Mouse (Mus musculus) stomach, embryonic 14.5 days (tissue): Measurements from ENCODE around the gene Wdr35. TPM values are rescaled to one million over a fixed set of nuclear protein-coding genes. Genes with fewer than 3 reads are reported as not detected.
A peak's percentile ranks its signal among the peaks of the same experiment; 100 is the strongest.

Source experiments
- ATAC-seq: fragments of 200-750 bp; cut with Nextera tagmentation; 2 replicates; pipeline ENCODE4 v1.8.0; 2017; ENCODE audit warnings: low read depth, moderate TSS enrichment; ENCODE audit not compliant: insufficient number of reproducible peaks, insufficient read depth, low FRiP score
- H3K27ac ChIP-seq: fragments of 300-500 bp; sonication (generic); 2 replicates; pipeline ENCODE4 v1.5.1; 2014; ENCODE audit warnings: mild to moderate bottlenecking, low read length, moderate library complexity, mixed read lengths
- H3K27me3 ChIP-seq: fragments of 300-500 bp; sonication (generic); 2 replicates; pipeline ENCODE4 v1.6.1; 2014; ENCODE audit warnings: low read length, control low read depth, mixed read lengths; ENCODE audit not compliant: control insufficient read depth, insufficient read depth
- H3K36me3 ChIP-seq: fragments of 300-500 bp; sonication (generic); 2 replicates; pipeline ENCODE4 v1.6.1; 2014; ENCODE audit warnings: mild to moderate bottlenecking, control low read depth, low read length, moderate library complexity, mixed read lengths; ENCODE audit not compliant: control insufficient read depth, insufficient read depth
- H3K4me1 ChIP-seq: fragments of 300-500 bp; sonication (generic); 2 replicates; pipeline ENCODE4 v1.6.1; 2014; ENCODE audit warnings: low read length, control low read depth, mixed read lengths; ENCODE audit not compliant: control insufficient read depth, insufficient read depth
- H3K4me2 ChIP-seq: fragments of 300-500 bp; sonication (generic); replicated peaks from 2 replicates; pipeline ENCODE4 v1.6.1; 2014; ENCODE audit warnings: low read depth, low read length, control low read depth
- H3K4me3 ChIP-seq: fragments of 300-500 bp; sonication (generic); 2 replicates; pipeline ENCODE4 v1.5.1; 2014; ENCODE audit warnings: low read depth, low read length, control low read depth
- H3K9ac ChIP-seq: fragments of 300-500 bp; sonication (generic); replicated peaks from 2 replicates; pipeline ENCODE4 v1.6.1; 2014; ENCODE audit warnings: low read depth, mild to moderate bottlenecking, control low read depth, low read length, moderate library complexity, mixed read lengths
- H3K9me3 ChIP-seq: fragments of 300-500 bp; sonication (generic); 2 replicates; pipeline ENCODE4 v1.6.1; 2016; ENCODE audit warnings: low read depth, low read length, control low read depth; ENCODE audit not compliant: control insufficient read depth
- WGBS: fragments of 180-500 bp; shearing (Covaris S2); extraction: QIAGEN DNeasy Blood & Tissue Kit; methylation state at CpG from one replicate; pipeline ENCODE4 v1.1.7; 2014; 5-methylcytosine and 5-hydroxymethylcytosine counted together
- polyA plus RNA-seq: library from polyadenylated mRNA; unstranded; fragments of >200 nt; fragmentation: Nextera tagmentation; extraction: Ambion mirVana; gene quantifications from 2 replicates; pipeline ENCODE4 v1.2.1, GENCODE M21; 2014

Gene Wdr35
- polyA plus RNA-seq, 1 experiment from 2014 or later, result 21.3 TPM

- H3K27me3 ChIP-seq, result no peaks in the 10 kb centered on the region
- H3K4me3 ChIP-seq, result no peak overlapping the region
- no peaks in the 10 kb centered on the region for H3K4me1 ChIP-seq
- 88% methylated on average over 3 of the region's 3 CpGs for WGBS
- H3K4me2 ChIP-seq, result peak overlapping the region; percentile 89; the same call in 1 of the 2 replicates
- no peak overlapping the region for H3K9ac ChIP-seq
- no peaks in the 10 kb centered on the region for H3K9me3 ChIP-seq
- ATAC-seq, result no peak
- no peaks in the 10 kb centered on the region; the same call in 1 of the 2 replicates for H3K36me3 ChIP-seq
- no peak overlapping the region for H3K27ac ChIP-seq
Measured at GRCm38 (mm10) chr12:8975076-8975475, 1.4 kb downstream of the Wdr35 start.

GRCm38 (mm10) chr12:8993231-8993630 lies 19.5 kb downstream of the Wdr35 start:
- Histone ChIP-seq H3K9ac (no peak overlapping the region), H3K4me1 (no peaks in the 10 kb centered on the region), H3K4me3 (no peak overlapping the region), H3K4me2 (no peak overlapping the region), H3K9me3 (no peaks in the 10 kb centered on the region), H3K27me3 (no peaks in the 10 kb centered on the region), H3K27ac (no peak overlapping the region), H3K36me3 (no peaks in the 10 kb centered on the region; the same call in 1 of the 2 replicates)
- 78% methylated on average over 8 of the region's 8 CpGs for WGBS
- no peak for ATAC-seq

- 0 out of 2 replicates have a peak, but pooled peaks cover 2% of the 10 kb centered on the region for H3K4me1 ChIP-seq
- WGBS, result 90% methylated on average over 4 of the region's 4 CpGs
Measured at GRCm38 (mm10) chr12:8998318-8998717, 24.6 kb downstream of the Wdr35 start.

GRCm38 (mm10) chr12:9002038-9002648 lies 28.5 kb downstream of the Wdr35 start:
- Histone ChIP-seq H3K4me1 (0 out of 2 replicates have a peak, but pooled peaks cover 2% of the 10 kb centered on the region), H3K27ac (no peak overlapping the region), H3K9me3 (no peaks in the 10 kb centered on the region), H3K9ac (no peak overlapping the region), H3K36me3 (no peaks in the 10 kb centered on the region), H3K27me3 (no peaks in the 10 kb centered on the region), H3K4me2 (no peak overlapping the region), H3K4me3 (no peak overlapping the region)
- WGBS, result 14% methylated on average over 5 of the region's 5 CpGs
- ATAC-seq, result no peak

More at GRCm38 (mm10) chr12:8998318-8998717, 24.6 kb downstream of the Wdr35 start:
- ATAC-seq, result no peak
- Histone ChIP-seq H3K36me3 (no peaks in the 10 kb centered on the region), H3K9ac (no peak overlapping the region), H3K27me3 (no peaks in the 10 kb centered on the region), H3K4me3 (no peak overlapping the region), H3K27ac (no peak overlapping the region), H3K9me3 (no peaks in the 10 kb centered on the region), H3K4me2 (no peak overlapping the region)

GRCm38 (mm10) chr12:9007146-9007545 lies 33.5 kb downstream of the Wdr35 start:
- Histone ChIP-seq H3K4me2 (no peak overlapping the region), H3K27ac (no peak overlapping the region), H3K36me3 (no peaks in the 10 kb centered on the region), H3K27me3 (no peaks in the 10 kb centered on the region), H3K9me3 (no peaks in the 10 kb centered on the region), H3K9ac (no peak overlapping the region), H3K4me1 (0 out of 2 replicates have a peak, but pooled peaks cover 2% of the 10 kb centered on the region), H3K4me3 (no peak overlapping the region)
- ATAC-seq, result no peak
- WGBS, result 56% methylated on average over 4 of the region's 4 CpGs

GRCm38 (mm10) chr12:9007811-9008210 lies 34.1 kb downstream of the Wdr35 start:
- 93% methylated on average over 6 of the region's 6 CpGs for WGBS

GRCm38 (mm10) chr12:9010311-9010710 lies 36.6 kb downstream of the Wdr35 start:
- no peak for ATAC-seq
- Histone ChIP-seq H3K36me3 (peaks cover 3% of the 10 kb centered on the region; the same call in 1 of the 2 replicates), H3K4me3 (no peak overlapping the region), H3K27me3 (no peaks in the 10 kb centered on the region), H3K9me3 (no peaks in the 10 kb centered on the region), H3K4me1 (no peaks in the 10 kb centered on the region), H3K9ac (no peak overlapping the region), H3K4me2 (no peak overlapping the region), H3K27ac (no peak overlapping the region)
- 65% methylated on average over 4 of the region's 4 CpGs for WGBS

More at GRCm38 (mm10) chr12:9007811-9008210, 34.1 kb downstream of the Wdr35 start:
- Histone ChIP-seq H3K36me3 (peaks cover 3% of the 10 kb centered on the region; the same call in 1 of the 2 replicates), H3K27me3 (no peaks in the 10 kb centered on the region), H3K4me1 (no peaks in the 10 kb centered on the region), H3K4me2 (no peak overlapping the region), H3K27ac (no peak overlapping the region), H3K4me3 (no peak overlapping the region), H3K9ac (no peak overlapping the region), H3K9me3 (no peaks in the 10 kb centered on the region)
- no peak for ATAC-seq

GRCm38 (mm10) chr12:9016376-9016775 lies 42.7 kb downstream of the Wdr35 start:
- Histone ChIP-seq H3K27ac (no peak overlapping the region), H3K4me2 (no peak overlapping the region), H3K27me3 (no peaks in the 10 kb centered on the region), H3K4me3 (no peak overlapping the region), H3K9ac (no peak overlapping the region), H3K9me3 (no peaks in the 10 kb centered on the region), H3K4me1 (no peaks in the 10 kb centered on the region), H3K36me3 (peaks cover 3% of the 10 kb centered on the region; the same call in 1 of the 2 replicates)
- 94% methylated on average over 9 of the region's 9 CpGs for WGBS
- ATAC-seq, result no peak

- H3K9ac ChIP-seq, result no peak overlapping the region
- H3K4me2 ChIP-seq, result no peak overlapping the region
- no peak overlapping the region for H3K27ac ChIP-seq
- ATAC-seq, result no peak
- no peaks in the 10 kb centered on the region for H3K9me3 ChIP-seq
- WGBS, result 94% methylated on average over 8 of the region's 8 CpGs
- no peaks in the 10 kb centered on the region for H3K4me1 ChIP-seq
- H3K27me3 ChIP-seq, result no peaks in the 10 kb centered on the region
- H3K36me3 ChIP-seq, result no peaks in the 10 kb centered on the region
- H3K4me3 ChIP-seq, result no peak overlapping the region
Measured at GRCm38 (mm10) chr12:9020431-9020830, 46.7 kb downstream of the Wdr35 start.
